Mouse (Mus musculus) inflammation-experienced regulatory T-cells, adult 6 months (primary cell): Measurements from ENCODE around the gene Hcfc1. TPM values are rescaled to one million over a fixed set of nuclear protein-coding genes. Genes with fewer than 3 reads are reported as not detected.

Experiments used
- ATAC-seq: one replicate; pipeline ENCODE4 v1.8.0; 2017
- polyA plus RNA-seq, 3 experiments: library from polyadenylated mRNA; unstranded; fragments of 100-300 nt; shearing (Covaris generic); gene quantifications; one replicate each; pipeline ENCODE4 v1.2.1; 2017

The Hcfc1 gene
- polyA plus RNA-seq: 10 to 100 TPM; 35.4 to 39.1 (median 37.1) TPM

GRCm38 (mm10) chrX:73966248-73967176, at the start of gene Hcfc1:
Hcfc1 (minus strand) TSS chrX:73966357.
- peak; percentile 57 for ATAC-seq

DNA sequence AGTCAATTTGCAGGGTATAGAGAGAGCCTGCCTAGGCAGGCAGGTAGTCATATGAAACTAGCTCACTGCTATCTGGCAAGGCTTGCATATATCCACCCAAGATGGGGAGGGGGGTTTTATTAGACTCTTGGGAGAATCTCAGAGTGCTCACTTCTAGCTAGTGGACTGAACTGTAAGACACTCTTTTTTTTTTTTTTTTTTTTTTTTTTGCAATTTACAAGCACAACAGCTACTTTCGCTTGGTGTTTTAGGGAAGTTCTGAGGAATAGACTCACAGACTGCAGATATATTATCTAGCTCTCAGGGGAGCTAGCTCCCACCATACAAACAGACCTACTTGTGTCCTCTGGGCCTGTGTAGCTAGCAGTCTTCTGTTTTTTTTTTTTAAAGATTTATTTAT, 48.4 kb upstream of the Hcfc1 start:
- no peak for ATAC-seq

GRCm38 (mm10) chrX:74008063-74008462, 41.9 kb upstream of the Hcfc1 start:
- ATAC-seq: no peak

GRCm38 (mm10) chrX:74006401-74006800, 40.2 kb upstream of the Hcfc1 start:
- ATAC-seq: no peak

DNA sequence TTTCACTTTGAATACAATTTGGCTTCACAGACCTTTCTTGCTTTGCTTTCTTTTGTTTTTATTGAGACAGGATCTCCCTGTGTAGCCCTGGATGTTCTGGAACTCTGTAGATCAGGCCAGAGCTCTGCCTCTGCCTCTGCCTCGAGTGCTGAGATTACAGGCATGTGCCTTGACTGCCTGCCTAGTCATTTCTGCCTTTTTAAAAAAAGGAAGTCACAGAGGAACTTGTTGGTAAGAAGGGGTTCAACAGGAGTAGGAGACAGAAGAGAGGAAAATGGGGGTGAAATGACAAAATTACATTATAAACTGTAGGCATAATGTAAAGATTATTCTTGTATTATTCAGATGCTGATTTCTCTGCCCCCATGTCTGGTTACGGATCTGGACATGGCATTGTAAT, 37.5 kb upstream of the Hcfc1 start:
- ATAC-seq: no peak

GRCm38 (mm10) chrX:74001024-74001423, 34.9 kb upstream of the Hcfc1 start:
- no peak for ATAC-seq

DNA sequence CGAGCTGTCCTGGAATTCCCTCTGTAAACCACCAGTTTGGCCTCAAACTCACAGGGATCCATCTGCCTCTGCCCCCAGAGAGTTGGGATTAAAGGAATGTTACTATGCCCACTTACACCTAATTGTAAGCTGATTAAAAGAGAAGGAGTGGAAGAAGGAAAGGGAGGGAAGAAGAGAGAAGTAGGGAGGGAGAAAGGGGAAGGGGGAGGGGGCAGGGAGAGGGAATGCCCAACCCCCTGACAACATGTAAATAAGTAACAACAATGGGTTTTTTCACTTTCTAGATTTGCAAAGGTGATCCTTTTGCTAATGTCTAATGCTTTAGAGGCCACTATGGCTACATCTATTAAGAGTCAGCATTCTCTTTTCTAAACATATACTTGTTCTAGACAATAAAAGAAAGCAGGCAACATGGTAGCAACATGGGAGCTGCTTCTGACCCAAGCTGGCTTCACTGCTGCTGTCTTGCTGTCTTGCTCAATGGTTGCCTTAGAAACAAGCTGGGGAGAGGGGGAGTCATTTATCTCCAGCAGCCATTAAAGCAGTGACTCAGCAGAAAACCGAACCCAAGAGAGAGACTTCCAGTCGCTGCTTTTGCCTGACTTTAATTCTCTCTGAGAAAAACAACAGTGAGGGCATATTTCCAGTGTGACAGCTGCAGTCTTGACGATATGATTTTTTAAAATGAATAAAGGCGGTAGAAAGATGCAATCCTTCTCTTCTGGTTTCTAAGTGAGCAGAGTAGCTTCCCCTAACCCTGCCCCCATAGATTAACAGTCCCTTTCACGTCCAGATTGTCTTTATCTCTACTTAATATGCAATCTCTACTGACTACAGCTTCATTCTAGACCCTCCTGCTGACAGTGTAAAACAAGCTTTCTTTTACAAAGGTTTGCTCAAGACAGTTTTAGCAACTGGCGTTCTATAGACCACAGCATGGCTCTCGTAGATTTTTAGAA, 33.0 kb upstream of the Hcfc1 start:
- no peak for ATAC-seq

- ATAC-seq: no peak
Measured at GRCm38 (mm10) chrX:73977783-73978182, 11.6 kb upstream of the Hcfc1 start.

DNA sequence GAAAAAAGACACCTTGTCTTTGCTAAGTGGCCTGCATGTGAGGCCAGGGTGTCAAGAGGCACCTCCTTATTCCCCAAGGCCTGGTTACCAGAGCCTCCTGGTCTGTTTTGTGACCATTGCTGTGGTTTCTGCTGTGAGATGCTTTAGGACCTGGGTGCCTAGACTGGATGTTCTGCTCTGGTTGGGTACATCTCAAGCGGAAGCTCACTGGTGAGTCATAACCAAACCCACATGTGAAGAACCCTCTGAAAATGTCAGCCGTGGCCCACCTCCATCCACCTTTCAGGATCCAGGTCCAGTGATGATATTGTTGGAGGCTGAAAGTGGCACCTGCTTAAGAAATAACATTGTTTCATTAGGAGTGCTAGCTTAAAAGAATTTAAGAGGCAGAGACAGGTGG, 10.1 kb upstream of the Hcfc1 start:
- ATAC-seq: peak; percentile 76

GRCm38 (mm10) chrX:73972774-73973173, 6.6 kb upstream of the Hcfc1 start:
- no peak for ATAC-seq

GRCm38 (mm10) chrX:73970781-73971180, 4.6 kb upstream of the Hcfc1 start:
- ATAC-seq: no peak

DNA sequence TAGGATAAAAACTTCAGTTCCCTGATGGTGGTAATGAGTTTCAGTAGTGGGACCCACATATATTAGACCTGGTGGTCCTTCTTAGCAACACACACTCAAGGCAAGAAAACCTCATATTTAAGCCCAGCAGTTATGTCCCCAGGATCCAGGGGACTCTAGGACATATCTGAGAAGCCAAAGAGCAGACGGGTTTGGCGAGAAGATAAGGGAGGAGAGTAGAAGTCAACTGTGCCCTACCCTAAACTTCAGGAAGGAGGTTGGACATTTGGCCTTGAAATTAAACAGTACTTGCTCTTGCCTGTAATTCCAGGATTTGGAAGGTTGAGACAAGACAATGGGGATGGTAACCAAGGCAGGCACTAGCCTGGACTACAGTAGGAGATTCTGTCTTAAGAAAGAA, 3.6 kb upstream of the Hcfc1 start:
- no peak for ATAC-seq

GRCm38 (mm10) chrX:73969167-73969566, 3.0 kb upstream of the Hcfc1 start:
- no peak for ATAC-seq

- ATAC-seq: peak; percentile 65
Measured at GRCm38 (mm10) chrX:73967177-73968075, 1.3 kb upstream of the Hcfc1 start.

DNA sequence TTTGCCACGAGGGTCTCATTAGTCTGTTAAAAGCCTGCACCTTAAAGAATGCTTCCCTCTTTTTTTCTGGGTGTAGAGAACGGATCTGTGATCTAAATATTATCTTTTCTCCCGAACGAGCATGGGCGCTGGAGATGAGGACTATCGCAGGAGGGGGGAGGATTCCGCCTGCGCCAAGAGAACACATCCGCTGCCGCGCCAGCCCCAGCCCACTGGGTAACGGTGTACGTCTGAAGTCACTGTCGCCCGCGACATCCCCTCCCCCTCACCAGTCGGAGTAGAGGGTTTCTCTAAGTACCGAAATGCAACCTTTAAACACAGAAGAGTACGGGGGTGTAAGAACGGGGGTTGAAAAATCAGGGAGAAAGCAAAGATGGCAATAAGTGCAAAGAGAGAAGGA, 850 bp downstream of the Hcfc1 start:
- ATAC-seq: peak; percentile 26

DNA sequence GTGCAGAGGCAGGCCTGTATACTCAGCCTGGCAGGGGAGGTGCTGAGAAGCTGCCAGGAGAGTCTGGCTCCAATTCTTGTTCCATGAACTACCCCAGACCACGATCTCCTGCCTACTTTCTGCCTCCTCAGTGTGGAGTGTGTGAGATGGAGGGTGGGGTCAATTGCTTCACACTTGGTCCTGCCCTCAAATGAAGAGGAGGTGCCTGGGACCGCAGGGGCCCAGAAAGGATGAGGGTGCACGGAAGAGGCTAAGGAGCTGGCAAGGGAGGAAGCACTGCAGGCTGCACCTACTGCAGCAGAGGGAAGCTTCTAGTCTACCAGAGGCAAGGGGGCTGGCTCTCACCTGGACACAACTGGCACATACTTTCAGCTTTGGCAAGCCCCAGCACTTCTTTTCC, 1.8 kb downstream of the Hcfc1 start:
- peak; percentile 11 for ATAC-seq

- ATAC-seq: no peak
Measured at GRCm38 (mm10) chrX:73954988-73955387, 11.2 kb downstream of the Hcfc1 start.

- ATAC-seq: no peak
Measured at GRCm38 (mm10) chrX:73952603-73953002, 13.6 kb downstream of the Hcfc1 start.

DNA sequence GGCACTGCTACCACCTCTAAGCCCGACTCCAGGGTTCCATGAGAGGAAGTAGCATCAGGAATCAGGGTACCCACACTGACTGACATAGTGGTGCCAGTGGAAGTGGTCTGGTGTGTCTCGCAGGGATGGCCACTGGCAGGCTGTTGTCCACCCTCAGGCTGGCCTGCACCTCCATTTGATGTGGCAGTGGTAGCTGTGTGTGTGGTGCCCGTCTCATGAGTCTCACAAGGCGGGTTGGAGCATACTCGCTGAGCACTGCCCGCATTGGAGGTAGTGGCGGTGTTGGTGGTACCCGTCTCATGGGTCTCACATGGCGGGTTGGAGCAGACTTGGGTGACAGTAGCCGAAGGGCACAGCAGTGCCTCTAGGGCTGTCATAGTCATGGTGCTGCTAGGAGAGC, 16.8 kb downstream of the Hcfc1 start:
- ATAC-seq: no peak

GRCm38 (mm10) chrX:73948647-73949046, 17.5 kb downstream of the Hcfc1 start:
- peak; percentile 84 for ATAC-seq

- no peak for ATAC-seq
Measured at GRCm38 (mm10) chrX:73946896-73947295, 19.3 kb downstream of the Hcfc1 start.

- ATAC-seq: no peak
Measured at GRCm38 (mm10) chrX:73942294-73942693, 23.9 kb downstream of the Hcfc1 start.
